ENCODE assay signal across 30 mouse cellular contexts in the genomic region with DNA sequence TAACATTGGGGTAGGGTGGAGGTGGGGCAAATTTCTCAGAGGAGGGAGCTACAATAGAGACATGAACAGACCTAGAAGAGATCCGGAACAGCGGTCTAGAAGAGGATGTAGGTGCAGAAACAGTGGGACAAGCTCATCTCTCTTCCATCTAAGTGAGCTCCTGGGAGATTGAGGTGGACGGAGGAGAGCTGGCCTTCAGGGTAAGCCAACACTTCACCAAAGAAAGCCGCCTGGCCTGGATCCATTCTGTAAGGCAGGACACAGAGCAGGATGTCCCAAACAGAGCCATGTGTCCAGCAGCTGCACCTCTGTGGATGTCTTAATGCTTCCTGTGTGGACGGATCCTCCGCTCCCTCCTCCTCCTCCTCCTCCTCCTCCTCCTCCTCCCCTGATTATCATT.
"Had no signal": no experiment of that assay in that cellular context is flagged by ENCODE, and none has a peak within 500 bp of the region (broad histone marks: within the 10 kb centered on the region; RNA-seq: fewer than 3 reads in every experiment).

No protein-coding gene starts in this region.

- H3K4me2 ChIP-seq: limb, embryonic 12.5 days; limb, embryonic 13.5 days; limb, embryonic 15.5 days; liver, embryonic 11.5 days; liver, embryonic 13.5 days; liver, embryonic 15.5 days; lung, embryonic 14.5 days; lung, embryonic 15.5 days; midbrain, embryonic 11.5 days; midbrain, embryonic 12.5 days; midbrain, embryonic 13.5 days; midbrain, embryonic 15.5 days; neural tube, embryonic 12.5 days; neural tube, embryonic 13.5 days had no signal

- DNase-seq: left cerebral cortex, postnatal 4 days; liver; liver, embryonic 13.5 days; liver, postnatal 0 days; lung, adult 18-20 months; lung, adult 2 months; lung, embryonic 14.5 days; lung, postnatal 10 days; lung, postnatal 14 days; lung, postnatal 36 days had no signal

- H3K27me3 ChIP-seq: limb, embryonic 12.5 days; limb, embryonic 13.5 days; limb, embryonic 15.5 days; liver, embryonic 13.5 days; liver, embryonic 15.5 days; midbrain, embryonic 13.5 days; midbrain, embryonic 15.5 days; neural tube, embryonic 12.5 days; neural tube, embryonic 13.5 days had no signal

- H3K9ac ChIP-seq: limb, embryonic 12.5 days; limb, embryonic 13.5 days; limb, embryonic 15.5 days; liver, embryonic 13.5 days; liver, embryonic 14.5 days; liver, embryonic 15.5 days; liver, postnatal 0 days; lung, embryonic 14.5 days; lung, embryonic 15.5 days; midbrain, embryonic 12.5 days; midbrain, embryonic 13.5 days; midbrain, embryonic 15.5 days; neural tube, embryonic 12.5 days; neural tube, embryonic 13.5 days had no signal

- H3K4me3 ChIP-seq: left cerebral cortex, adult 2 months; limb, embryonic 10.5 days; limb, embryonic 12.5 days; limb, embryonic 13.5 days; limb, embryonic 15.5 days; liver, embryonic 13.5 days; liver, embryonic 15.5 days; lung, embryonic 15.5 days; megakaryocyte, embryonic 14.5 days; midbrain, embryonic 12.5 days; midbrain, embryonic 13.5 days; midbrain, embryonic 15.5 days; myocyte; neural tube, embryonic 12.5 days; neural tube, embryonic 13.5 days had no signal

- H3K4me1 ChIP-seq: limb, embryonic 13.5 days; limb, embryonic 15.5 days; liver, embryonic 13.5 days; liver, embryonic 15.5 days; lung, embryonic 15.5 days; midbrain, embryonic 13.5 days; midbrain, embryonic 15.5 days; neural tube, embryonic 12.5 days; neural tube, embryonic 13.5 days had no signal

- H3K36me3 ChIP-seq: limb, embryonic 10.5 days; limb, embryonic 12.5 days; limb, embryonic 13.5 days; limb, embryonic 15.5 days; liver, embryonic 13.5 days; liver, embryonic 15.5 days; lung, embryonic 15.5 days; midbrain, embryonic 12.5 days; midbrain, embryonic 13.5 days; midbrain, embryonic 15.5 days; neural tube, embryonic 12.5 days; neural tube, embryonic 13.5 days had no signal

- H3K9me3 ChIP-seq: limb, embryonic 10.5 days; limb, embryonic 12.5 days; limb, embryonic 13.5 days; limb, embryonic 15.5 days; liver, embryonic 13.5 days; liver, embryonic 15.5 days; lung, embryonic 15.5 days; midbrain, embryonic 12.5 days; midbrain, embryonic 13.5 days; midbrain, embryonic 15.5 days; neural tube, embryonic 12.5 days had no signal

- ATAC-seq: liver, postnatal 0 days; lung, postnatal 0 days; midbrain, embryonic 13.5 days; midbrain, embryonic 15.5 days; midbrain, embryonic 16.5 days had no signal

- H3K27ac ChIP-seq: left cerebral cortex, adult 2 months; limb, embryonic 10.5 days; limb, embryonic 12.5 days; limb, embryonic 13.5 days; limb, embryonic 15.5 days; liver, embryonic 13.5 days; liver, embryonic 14.5 days; liver, embryonic 15.5 days; lung, embryonic 15.5 days; macrophage; midbrain, embryonic 12.5 days; midbrain, embryonic 13.5 days; midbrain, embryonic 15.5 days; neural tube, embryonic 12.5 days; neural tube, embryonic 13.5 days had no signal
